Mouse (Mus musculus): ENCODE results near the gene Runx1.

- TF ChIP-seq ZMIZ1 (IDR thresholded peaks at IDR 0.05; ENCODE audit: low read depth, low read length) (no peak), CTCF (conservative IDR thresholded peaks at IDR 0.05 in 1 of 2, IDR thresholded peaks at IDR 0.05 in 1 of 2; ENCODE audit: low read depth in 2 of 2, low read length in 2 of 2) (no peak), POLR2A (IDR thresholded peaks at IDR 0.05; ENCODE audit: low read depth, low read length) (no peak), RAD21 (IDR thresholded peaks at IDR 0.05; ENCODE audit: low read depth, low read length) (no peak)
Observed at GRCm38 (mm10) chr16:92668807-92669206, 157.1 kb downstream of the Runx1 start.
